Mouse (Mus musculus) skeletal muscle tissue, adult 2 months (tissue): ENCODE data around the gene Rhou.
"Not testable (repeated sequence)": the region's sequence is repeated elsewhere in the genome, so short reads cannot be mapped to it uniquely, and the experiment has no call there.

Experiments used
- DNase-seq: peaks from one replicate; pipeline ENCODE4 v3.0.0-alpha.2; 2012; ENCODE audit warnings: low read depth, low spot score

Rhou gene

DNA sequence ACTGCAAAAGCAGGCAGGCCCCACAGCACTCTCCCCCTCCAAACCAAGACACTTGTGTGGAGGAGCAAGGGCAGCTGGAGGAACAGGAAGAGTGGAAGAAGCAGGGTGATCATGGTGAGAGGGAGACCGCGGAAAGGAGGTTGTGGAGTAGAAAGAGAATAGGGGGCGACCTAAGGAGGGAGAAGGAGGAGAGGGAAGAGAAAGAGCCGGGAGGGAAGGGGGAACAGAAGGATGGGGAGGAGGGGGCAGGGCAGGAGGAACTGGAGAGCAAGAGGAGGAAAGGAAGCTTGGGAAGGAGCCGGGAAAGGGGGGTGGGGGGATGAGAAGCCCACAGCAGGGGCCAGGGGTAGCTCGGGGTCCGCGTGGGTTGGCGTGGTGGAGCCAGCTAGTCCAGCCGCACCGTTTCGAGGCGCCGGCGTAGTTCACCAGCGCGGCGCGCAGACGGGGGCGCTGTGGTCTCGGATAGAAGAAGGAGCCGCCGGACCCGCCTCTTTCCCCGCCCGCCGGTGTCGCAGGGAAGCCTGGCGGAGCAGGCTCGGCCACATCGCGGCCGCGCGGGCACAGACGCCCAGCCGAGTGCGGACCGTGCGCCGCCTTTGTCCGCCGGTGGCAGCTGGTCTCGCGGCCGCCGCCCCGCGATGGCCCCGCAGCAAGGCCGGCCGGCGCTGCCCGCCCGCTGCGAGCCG, at the start of gene Rhou:
Gene Rhou, plus strand, starts transcription at position 622 of the 686 bp plus-strand sequence.
- DNase-seq: peak; percentile 66

DNA sequence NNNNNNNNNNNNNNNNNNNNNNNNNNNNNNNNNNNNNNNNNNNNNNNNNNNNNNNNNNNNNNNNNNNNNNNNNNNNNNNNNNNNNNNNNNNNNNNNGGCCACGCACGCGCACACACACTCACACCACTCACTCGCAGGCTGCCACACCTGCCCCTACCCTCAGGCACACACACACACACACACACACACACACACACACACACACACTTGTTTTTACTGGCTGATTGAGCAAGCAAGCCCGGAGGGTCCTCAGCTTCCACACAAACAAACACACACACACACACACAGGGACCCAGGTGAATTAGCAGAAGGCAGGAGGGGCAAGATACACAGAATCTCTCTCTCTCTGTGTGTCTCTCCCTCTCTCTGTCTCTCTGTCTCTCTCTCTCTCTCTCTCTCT, 41.1 kb upstream of the Rhou start:
- not testable (repeated sequence) for DNase-seq

DNA sequence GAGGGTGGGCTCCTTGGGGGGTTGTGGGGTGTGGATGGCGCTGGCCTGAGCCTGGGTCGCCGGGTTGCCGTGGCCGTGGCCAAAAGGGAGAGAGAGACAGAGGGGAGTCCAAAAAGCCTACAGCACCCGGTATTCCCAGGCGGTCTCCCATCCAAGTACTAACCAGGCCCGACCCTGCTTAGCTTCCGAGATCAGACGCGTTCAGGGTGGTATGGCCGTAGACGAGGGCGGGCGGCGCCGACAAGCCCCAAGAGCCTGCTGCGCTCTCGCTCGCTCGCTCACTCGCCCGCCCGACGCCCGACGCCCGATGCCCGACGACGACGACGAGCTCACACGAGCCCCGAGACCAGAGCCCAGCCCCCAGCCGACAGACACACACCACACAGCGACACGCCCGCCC, 30.2 kb upstream of the Rhou start:
- DNase-seq: not testable (repeated sequence)

DNA sequence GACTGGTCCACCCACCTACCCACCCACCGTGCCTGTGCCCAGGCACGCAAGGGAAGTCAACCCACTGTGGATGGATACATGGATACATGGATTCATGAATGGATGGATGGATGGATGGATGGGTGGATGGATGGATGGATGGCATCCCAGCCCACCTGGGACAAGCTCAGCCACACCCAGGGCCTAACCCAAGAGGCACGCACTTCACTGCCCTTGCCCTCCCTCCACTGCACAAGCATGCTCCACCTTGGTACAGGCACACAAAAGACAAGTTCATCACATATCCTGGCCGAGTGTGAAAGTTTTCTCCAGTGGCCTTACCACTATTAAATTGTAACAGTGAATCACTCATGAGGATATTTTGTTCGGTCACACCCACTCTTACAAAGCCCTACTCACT, 29.5 kb upstream of the Rhou start:
- DNase-seq: no peak

DNA sequence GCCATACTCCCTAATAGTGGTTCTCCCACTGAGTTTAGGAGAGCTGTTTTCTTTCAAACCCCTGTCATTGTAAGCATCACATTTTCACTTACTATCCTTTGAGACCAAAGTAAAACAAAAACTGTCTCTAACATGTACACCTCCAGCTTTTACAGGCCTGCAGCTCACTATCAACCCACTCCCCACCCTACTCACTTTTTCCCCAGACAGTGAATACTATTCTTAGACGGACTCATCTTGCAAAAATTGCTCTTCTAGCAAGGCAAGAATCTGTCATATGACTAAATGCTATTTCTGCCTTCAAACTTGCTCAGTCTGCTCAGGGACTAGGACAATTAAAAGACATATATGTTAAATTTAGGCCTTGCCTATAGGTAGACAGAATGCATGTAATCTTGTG, 29.0 kb upstream of the Rhou start:
- no peak for DNase-seq

DNA sequence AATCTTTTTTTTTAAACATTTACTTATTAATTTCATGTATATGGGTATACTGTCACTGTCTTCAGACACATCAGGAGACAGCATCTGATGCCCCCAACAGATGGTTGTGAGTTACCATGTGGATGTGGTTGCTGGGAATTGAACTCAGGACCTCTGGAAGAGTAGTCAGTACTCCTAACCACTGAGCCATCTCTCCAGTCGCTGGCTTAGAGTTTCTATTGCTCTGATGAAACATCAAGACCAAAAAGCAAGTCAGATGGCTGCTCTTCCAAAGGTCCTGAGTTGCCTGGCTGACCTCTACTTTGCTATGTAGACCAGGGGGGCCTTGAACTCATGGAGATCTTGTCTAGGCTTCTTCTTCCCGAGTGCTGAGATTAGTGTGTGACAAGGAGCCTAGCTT, 28.0 kb upstream of the Rhou start:
- DNase-seq: no peak

DNA sequence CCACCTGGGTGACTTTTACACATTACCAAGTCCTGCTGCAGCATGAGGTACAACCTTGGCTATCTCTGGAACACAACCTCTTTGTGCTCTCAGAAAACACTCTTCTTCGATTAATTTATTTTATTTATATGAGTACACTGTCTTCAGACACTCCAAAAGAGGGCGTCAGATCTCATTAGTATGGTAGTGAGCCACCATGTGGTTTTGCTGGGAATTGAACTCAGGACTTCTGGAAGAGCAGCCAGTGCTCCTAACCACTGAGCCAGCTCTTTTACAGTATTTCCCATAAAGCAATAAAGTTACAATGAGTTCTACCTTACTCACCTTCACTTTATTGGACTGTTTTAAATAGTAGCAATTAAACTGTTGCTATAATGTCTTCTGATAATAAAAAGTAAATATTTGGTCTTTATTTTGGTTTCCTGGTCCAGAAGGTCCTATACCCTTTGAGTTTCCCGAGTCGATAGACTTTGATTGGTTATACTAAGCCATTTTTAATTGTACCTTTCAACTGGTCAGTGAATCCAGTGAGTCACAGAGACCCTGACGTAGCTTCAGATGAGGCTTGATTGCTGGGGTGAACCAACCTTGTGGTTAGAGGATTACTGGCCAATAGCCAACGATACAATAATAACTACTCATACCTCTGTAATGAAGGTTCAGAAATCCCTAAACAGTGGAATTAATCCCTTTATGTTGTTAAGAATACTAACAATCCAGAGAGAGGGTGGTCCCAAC, 26.1 kb upstream of the Rhou start:
- no peak for DNase-seq

DNA sequence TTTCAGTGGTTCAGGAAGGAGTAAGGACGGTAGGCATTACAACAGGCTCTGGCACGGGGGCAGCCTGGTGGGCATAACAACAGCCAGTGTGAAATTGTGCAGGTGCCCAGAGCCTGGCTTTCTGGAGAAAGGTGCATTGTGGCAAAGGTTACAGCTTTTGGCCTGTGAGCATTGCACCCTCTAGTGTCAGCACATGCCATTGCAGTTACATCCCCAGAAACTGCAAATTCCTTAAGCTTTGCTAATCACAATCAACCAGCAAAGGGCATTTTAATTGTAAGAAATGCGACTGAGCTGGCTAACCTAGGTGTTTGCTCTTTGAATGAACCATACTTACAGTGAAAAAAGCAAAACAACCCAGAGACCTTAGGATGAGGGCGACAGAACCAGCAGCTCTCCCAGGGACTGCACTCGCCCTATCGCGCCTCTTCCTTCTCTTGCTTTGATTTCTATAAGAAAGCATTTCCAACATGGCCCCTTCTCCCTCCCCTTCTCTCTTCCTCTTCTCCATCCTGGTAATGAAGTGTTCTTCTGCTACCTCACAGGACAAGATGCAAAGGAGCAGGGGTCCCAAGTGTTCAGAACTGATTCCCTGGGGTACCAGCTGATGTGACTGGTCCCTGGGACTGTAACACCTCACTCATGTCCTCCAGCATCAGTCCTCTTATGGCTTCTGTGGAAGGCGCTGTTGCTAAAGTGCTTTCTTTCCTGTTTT, 25.3 kb upstream of the Rhou start:
- no peak for DNase-seq

DNA sequence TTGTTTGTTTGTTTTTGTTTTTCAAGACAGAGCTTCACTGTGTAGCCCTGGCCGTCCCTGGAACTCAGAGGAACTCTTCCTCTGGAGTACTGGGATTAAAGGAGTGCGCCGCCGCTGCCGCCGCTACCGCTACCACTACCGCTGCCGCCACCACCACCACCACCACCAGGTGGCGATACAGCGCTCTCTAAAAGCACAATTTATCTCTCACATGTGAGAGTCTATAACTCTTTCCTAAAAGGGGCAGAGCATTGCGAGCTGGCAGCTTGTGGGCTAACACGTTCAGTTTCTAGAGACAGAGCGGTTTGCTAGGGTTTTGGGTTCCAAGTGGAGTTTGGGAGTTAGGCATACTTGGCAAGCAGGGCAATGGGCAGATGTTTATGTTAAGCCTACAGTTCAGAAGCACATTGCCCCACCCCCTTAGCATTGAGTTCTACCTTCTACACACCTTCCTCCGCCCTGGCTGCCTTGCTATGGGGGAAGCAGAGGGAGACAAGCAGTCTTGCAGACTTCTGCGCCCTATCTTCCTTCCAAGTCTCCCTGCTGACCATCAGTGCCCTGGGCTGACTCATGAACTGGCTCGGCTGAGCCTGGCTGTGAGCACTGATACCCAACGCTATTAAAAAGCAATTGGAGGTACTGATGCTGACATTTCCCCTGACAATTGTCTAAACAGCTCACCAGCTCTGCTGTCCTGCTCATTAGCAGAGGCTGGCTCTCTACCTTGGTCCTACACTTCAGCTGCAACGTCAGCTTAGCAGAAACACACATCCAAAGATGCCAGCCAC, 24.6 kb upstream of the Rhou start:
- peak; percentile 27 for DNase-seq

DNA sequence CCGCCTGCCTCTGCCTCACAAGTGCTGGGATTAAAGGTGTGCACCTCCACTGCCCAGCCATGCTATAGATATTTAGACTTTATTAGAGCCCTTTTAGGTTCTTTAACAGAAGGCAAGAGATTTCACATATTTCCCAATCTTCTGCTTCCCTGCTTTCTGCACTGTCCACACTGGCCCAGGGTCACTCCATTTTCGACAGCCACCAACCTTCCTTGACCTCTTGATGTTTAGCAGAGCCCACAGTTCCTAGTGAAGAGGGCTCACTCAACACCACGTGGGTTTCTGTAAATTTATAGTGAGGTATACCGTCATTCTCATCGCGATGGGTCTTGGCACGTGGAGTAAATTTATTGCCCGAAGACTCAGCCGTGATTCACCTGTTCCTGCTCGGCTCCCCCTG, 23.7 kb upstream of the Rhou start:
- DNase-seq: no peak

DNA sequence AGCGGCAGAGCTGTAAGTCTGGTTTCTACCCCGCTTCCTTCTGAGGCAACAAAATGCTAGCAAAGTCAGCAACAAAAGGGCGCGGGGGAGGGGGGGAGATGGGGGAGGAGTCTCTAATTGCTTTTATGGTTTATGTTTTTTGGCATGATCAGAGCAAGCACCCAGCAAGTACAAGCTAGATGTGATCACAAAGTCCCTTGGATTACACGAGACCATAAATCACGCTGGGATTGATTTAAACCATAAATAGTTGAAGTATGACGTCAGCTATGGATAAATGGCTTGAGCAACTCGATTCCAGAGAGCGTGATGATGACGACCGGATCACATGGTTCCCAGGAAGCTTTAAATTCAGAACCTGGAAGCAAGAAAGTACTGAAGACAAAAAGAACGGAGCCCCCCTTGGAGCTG, 22.9 kb upstream of the Rhou start:
- DNase-seq: no peak

DNA sequence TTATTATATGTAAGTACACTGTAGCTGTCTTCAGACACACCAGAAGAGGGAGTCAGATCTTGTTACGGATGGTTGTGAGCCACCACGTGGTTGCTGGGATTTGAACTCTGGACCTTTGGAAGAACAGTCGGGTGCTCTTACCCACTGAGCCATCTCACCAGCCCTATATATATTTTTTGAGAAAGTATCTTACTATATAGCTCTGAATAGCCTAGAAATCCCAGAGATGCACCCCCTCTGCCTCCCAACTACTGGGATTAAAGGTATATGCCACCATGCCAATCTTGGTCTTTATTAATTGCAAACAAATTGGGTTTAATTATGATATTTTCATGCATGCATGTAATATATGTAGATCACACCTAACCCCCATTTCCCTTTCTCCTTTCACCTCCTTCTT, 22.0 kb upstream of the Rhou start:
- DNase-seq: not testable (repeated sequence)

DNA sequence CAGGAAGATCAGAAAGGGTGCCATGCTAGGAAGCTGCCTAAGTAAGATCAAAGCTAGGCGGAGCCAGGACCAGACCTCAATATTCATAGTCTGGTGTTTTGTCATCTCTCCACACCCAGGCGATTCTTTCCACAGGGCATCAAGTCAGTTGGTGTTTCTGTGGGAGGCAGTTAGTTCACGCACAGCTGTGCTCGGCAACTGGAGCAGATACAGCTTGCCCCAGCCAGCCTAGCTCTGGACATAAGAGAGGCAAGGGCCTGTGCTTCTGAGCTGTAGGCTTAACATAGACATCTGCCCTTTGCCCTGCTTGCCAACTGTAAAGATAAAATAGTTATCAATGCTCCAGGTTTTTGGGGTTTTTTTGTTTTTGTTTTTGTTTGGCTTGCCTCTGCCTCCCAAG, 21.5 kb upstream of the Rhou start:
- no peak for DNase-seq

DNA sequence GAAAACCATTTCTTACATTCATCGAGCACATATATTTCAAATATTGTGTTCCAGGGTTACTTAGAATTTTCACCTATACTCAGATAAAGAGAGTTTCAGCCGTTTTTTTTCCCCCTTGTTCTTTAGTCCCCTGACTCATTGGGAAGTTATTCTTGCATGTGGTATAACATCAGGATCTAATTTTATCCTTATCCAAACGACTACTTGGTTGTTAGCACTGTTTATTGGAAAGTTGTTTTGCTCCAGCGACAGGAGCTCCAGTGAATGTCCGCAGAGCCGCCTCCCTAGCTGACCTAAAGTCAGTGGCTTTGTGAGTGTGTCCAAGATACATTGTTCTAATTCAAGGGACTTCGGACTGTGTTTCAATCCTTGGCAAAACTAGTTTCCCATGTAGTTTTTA, 19.9 kb upstream of the Rhou start:
- no peak for DNase-seq

DNA sequence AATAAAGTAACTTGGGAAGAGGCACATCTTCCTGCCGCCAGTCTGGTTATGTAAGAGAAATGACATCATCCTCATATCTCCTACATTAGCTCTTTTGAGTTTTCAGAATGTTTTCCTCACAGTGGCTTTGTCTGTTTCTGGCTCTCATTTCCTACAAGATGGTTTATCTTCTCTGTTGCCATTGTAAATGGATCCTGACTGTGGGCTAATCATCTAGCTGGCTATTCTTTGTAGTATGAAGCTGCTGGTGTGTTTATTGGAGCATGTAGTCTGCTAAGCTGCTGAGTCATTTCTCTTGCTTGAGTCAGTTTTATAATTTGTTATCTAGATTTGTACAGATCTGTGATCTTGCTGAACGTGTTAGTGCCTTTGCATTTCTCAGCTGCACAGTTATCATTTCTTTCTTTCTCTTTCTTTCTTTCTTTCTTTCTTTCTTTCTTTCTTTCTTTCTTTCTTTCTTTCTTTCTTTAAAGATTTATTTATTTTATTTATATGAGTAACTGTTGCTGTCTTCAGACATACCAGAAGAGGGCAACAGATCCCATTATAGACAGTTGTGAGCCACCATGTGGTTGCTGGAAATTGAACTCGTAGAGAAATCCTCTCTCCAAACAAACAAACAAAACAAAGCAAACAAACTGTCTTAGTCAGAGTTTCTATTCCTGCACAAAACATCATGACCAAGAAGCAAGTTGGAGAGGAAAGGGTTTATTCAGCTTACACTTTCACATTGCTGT, 19.2 kb upstream of the Rhou start:
- DNase-seq: peak; percentile 29

DNA sequence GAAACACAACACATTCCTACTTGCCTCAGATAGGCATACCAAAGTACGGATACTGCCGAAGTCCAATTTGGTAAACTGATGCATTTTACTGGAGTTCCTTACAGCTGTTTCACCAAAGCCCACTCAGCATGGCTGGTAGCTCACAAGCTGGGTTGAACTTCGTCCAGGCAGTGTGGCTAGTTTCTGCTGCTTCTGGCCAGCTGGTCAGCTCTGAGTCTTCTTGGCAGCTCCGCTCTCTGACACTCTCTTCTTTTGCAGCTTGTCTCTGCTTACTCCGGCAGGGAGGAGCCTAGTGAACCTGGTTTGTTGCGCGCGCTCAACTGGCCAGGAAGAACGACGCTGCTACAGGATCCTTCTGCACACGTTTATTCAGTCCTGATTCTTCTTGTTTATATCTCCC, 18.1 kb upstream of the Rhou start:
- DNase-seq: peak; percentile 27

DNA sequence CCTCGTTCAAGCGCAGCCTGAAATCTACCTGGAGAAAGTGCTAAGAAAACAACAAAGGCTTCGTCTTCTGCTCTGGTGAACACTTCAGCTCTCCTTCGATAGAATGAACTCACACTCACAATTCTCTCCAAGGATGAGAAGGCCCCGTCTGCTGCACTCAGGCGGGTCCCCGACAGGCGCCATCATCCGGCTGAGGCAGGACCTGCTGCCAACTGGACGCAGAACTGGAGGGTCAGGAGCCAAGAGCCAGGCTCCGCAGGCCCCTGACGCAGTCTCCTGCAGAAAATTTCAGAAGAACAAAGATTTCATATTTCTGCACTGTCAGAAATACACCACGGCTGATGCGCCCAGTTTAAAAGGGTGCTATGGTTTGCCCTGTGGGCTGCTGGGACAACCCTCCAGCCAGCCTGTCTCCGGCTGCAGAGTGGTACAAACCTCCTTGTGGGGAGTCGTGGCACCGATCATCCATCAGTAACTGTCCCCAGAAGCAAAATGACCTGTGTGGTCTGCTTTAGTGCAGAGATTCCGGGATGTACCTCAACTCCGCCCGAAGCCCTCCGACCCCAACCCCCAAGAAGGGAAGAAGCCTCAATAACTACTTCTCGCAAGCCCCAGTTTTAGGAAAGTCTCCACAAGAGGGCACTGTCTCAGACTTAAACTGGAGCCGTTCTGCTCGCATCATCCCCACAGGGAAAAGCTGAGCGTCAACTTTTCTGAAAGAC, 10.2 kb upstream of the Rhou start:
- DNase-seq: peak; percentile 28

DNA sequence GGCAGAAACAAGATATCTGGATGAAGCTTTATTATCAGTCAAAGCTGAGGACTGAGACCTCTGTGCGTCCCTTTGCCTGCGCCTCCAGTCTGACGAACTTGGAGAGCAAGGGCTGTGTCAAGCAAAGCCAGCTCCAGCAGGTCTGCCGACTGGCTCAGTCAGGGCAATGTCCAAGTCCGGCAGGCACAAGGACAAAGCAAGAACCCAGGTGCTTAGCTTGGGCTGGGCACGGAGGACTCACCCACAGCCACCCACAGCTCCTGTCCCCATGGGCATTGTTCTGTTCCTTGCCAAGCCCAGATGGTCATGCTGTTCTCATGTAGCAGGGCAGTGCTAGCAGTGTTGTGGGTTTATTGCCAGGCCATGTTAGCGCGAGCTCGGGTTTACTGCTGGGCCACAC, 8.5 kb upstream of the Rhou start:
- no peak for DNase-seq

DNA sequence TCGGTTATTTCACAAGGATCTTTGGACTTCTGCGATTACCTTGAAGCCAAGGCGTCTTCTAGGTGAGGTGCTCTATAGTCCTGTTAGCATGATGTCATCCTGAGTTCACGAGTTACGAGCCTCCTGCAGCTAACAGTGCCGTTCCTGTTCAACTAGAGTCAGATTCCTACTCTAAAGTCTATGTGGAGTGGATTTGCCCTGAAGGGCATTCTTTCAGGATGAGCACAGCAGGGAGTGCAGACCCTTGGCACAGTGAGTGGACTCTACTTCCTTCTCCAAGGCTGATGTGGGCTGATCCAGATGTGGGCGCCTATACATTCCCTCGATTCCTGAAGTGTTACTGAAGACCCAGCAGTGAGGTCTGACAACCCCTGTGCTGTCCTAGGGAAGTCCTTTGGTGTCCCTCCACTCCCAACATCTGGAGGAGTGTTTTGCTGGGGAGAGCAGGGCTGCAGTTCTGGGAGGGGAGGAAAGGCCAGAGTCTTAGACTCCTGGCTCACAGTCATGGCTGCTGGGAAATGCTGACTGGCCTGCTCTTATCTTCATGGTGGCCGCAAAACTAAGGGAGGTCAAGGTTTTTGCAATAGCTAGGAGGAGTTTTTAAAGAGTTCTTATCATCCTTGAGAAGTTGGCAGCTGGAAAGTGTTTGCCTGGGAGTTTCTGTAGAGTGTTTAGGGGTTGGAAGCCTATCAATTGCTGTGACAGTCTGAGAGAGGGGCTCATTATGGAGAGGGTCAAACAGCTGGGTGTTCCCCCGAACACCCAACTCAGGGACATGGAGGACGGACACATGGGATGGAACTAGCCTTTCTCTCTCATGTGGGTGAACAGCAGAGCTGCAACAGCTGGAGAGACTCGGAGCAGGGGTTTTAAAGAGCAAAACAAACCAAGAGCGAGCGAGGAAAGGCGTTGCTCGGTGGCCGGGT, 5.2 kb upstream of the Rhou start:
- DNase-seq: no peak

DNA sequence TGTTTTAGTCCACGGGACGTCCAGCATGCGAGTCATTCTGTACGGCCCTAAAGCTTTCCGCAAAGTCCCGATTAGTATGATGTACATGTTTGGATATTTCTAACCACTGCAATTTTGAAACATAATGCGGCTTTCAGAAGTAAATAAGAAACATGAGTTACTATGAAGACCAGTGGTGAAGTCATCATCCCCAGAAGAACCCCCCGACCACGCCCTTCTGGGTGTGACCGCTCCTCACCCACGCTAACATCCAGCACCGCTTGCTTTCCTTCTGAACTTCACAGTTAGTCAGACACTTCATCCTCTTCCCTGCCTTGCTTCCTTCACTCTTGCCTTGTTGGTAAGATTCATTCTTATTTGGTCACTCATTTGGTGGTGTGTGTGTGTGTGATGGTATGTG, 4.2 kb upstream of the Rhou start:
- DNase-seq: no peak
